Mouse (Mus musculus): ENCODE data around the gene Cpb1. TPM values are rescaled to one million over a fixed set of nuclear protein-coding genes. Genes with fewer than 3 reads are reported as not detected.

Cpb1 gene
- not detected in 2 replicates for polyA plus RNA-seq (2012; ENCODE audit: insufficient read depth, low replicate concordance)

DNA sequence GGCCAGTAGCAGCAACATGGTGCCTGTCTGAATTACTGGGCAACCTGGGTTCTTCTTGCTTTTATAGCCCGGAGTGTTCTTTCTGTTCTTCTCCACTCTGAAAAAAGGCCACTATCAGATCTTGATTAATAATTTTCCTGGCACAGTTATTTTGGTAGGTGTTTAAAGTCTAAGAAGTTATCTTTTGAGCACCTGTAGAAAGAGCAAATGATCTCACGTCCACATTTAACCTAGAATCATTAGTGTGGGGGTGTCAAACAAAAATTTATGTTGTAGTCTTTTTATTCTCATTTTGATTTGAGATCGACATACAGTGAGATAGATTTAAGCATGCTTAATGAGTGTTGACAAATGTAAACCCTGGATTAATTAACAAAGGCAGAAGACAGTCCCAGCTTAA is at the start of gene Cpb1:
Gene Cpb1, minus strand, starts transcription at position 101 of the 400 bp plus-strand sequence.
- TF ChIP-seq GATA1 (IDR thresholded peaks at IDR 0.05; ENCODE audit: borderline replicate concordance, low read length), result no peak
- TF ChIP-seq FLI1 (IDR thresholded peaks at IDR 0.05; ENCODE audit: low read length), result no peak
- H3K4me1 ChIP-seq, result no peaks in the 10 kb centered on the region
- no peak within 1 kb of the TSS for H3K4me3 ChIP-seq (replicated peaks)

DNA sequence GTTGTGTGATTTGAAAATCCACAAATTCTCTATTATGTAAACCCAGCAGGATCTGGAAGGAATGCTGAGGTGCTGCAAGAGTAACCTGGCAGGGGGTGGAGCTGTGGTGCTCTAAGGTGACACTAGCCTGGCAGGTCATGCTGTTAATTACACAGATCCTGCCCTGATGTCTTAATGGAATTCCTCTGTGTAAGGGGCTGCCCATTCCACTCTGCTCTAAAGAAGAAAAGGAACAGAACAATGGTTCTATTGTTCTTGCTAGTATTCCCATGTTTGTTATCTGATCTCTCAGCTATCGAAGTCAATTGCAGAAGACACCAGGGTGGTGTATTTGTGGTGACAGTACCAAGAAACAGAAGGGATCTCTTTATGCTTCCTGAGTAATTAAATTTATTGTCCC is 41.7 kb upstream of the Cpb1 start:
- no peaks in the 10 kb centered on the region for H3K4me1 ChIP-seq
- H3K36me3 ChIP-seq (replicated peaks; ENCODE audit: low read length), result no peaks in the 10 kb centered on the region
- no peak overlapping the region for H3K4me3 ChIP-seq (replicated peaks)
- H3K9me3 ChIP-seq, result 0 out of 2 replicates have a peak, but pooled peaks cover 2% of the 10 kb centered on the region
- H3K27me3 ChIP-seq (replicated peaks), result no peaks in the 10 kb centered on the region
- TF ChIP-seq GATA1 (IDR thresholded peaks at IDR 0.05; ENCODE audit: borderline replicate concordance, low read length), result no peak
- no peak for TF ChIP-seq FLI1 (IDR thresholded peaks at IDR 0.05; ENCODE audit: low read length)

More for the DNA sequence above, at the start of gene Cpb1:
- Histone ChIP-seq H3K27me3 (replicated peaks) (no peaks in the 10 kb centered on the region), H3K36me3 (replicated peaks; ENCODE audit: low read length) (no peaks in the 10 kb centered on the region), H3K9me3 (no peaks in the 10 kb centered on the region)

DNA sequence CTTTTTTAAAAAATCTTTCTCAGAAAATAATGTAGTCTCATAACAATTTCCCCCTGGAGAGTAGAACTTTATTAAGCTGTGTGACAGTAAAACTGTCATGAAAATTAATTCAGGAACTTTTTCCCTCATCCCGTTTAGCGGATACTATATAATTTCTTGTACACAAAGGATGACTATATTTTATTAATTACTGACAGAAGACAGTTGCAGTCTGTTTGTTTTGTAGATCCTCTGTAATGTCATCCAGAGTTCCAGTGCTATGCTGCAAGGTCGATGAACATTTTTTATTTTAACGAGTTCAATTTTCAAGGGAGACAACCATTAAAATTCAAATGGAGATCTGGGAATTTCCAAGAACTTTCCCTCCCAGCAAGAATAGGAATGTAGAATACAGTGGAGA is 33.6 kb upstream of the Cpb1 start:
- H3K4me3 ChIP-seq (replicated peaks), result no peak overlapping the region
- no peak for TF ChIP-seq GATA1 (IDR thresholded peaks at IDR 0.05; ENCODE audit: borderline replicate concordance, low read length)
- TF ChIP-seq FLI1 (IDR thresholded peaks at IDR 0.05; ENCODE audit: low read length), result no peak

DNA sequence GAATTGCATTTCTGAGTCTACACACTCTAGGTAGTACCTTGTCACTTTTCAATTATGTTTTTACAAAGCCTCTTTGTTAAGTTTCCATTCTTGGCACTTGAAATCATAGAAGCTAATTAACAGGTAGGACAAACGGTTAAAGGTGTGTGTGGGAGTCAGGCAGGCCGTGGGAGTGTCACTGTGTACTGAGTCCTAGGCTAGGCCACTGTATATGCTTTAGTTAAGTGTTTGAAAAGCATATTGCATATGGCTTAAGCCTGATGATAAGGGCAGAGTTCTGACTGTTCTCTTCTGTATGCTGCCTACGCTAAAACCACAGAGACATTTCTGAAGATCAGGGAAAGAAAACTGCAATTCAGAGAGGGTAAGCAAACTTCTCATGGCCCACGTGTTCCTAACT is 31.7 kb upstream of the Cpb1 start:
- Histone ChIP-seq H3K9me3 (no peaks in the 10 kb centered on the region), H3K27me3 (replicated peaks) (peaks cover 4% of the 10 kb centered on the region)
- no peak for TF ChIP-seq FLI1 (IDR thresholded peaks at IDR 0.05; ENCODE audit: low read length)
- TF ChIP-seq GATA1 (IDR thresholded peaks at IDR 0.05; ENCODE audit: borderline replicate concordance, low read length), result no peak

More for the DNA sequence above, 33.6 kb upstream of the Cpb1 start:
- H3K4me1 ChIP-seq, result peaks cover 14% of the 10 kb centered on the region
- H3K27me3 ChIP-seq (replicated peaks), result peaks cover 4% of the 10 kb centered on the region
- no peaks in the 10 kb centered on the region for H3K36me3 ChIP-seq (replicated peaks; ENCODE audit: low read length)
- no peaks in the 10 kb centered on the region for H3K9me3 ChIP-seq

DNA sequence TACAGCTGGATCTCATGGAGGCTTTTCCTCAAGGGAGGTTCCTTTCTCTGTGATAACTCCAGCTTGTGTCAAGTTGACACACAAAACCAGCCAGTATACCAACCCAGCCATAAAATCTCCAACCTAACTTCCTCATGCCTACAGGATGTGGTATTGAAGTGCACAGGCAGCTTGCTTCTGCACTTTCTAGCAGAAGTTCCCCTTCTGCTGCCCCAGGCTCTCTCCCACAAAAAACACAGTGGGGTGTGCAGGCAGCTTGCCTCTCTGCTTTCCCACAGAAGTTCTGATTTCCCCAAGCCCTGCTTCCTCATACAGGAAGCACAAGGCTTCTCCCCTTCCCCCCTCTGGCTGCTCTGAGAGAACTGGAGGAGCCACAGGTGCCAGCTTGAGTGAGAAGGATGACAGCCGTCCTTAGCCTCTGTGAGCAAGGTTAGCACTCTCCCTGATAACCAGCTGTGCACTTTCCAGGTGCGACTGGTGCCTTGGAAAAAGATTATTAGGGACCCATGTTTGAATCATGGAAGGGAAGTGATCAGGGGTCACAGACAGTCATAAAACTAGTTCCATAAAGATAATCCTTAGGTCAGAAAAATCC is 29.3 kb upstream of the Cpb1 start:
- TF ChIP-seq GATA1 (IDR thresholded peaks at IDR 0.05; ENCODE audit: borderline replicate concordance, low read length) (no peak), FLI1 (IDR thresholded peaks at IDR 0.05; ENCODE audit: low read length) (no peak)
- no peaks in the 10 kb centered on the region for H3K36me3 ChIP-seq (replicated peaks; ENCODE audit: low read length)
- no peak overlapping the region for H3K4me3 ChIP-seq (replicated peaks)
- H3K4me1 ChIP-seq, result peaks cover 16% of the 10 kb centered on the region
- peaks cover 4% of the 10 kb centered on the region for H3K27me3 ChIP-seq (replicated peaks)
- no peaks in the 10 kb centered on the region for H3K9me3 ChIP-seq

More for the DNA sequence above, 31.7 kb upstream of the Cpb1 start:
- no peaks in the 10 kb centered on the region for H3K36me3 ChIP-seq (replicated peaks; ENCODE audit: low read length)
- H3K4me1 ChIP-seq, result peaks cover 16% of the 10 kb centered on the region
- no peak overlapping the region for H3K4me3 ChIP-seq (replicated peaks)

DNA sequence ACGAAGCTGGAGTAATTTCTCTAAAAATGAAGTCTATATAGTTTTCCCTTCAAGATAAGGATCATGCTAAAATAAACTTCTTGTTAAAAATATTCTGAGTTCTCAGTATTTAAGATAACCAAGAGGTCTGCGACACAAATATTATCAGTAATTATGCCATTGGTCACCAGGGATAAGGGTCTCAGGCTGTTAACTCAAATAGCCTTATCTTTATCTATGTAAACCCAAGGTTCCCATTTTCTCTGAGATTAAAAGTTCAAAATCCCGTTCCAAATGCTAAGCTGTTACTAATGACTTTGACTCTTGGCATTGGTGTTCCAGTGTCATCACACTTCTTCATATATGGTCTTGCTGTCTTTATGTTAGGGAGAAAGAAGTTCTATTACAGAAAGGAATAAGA is 20.0 kb upstream of the Cpb1 start:
- Histone ChIP-seq H3K4me3 (replicated peaks) (no peak overlapping the region), H3K4me1 (peaks cover 7% of the 10 kb centered on the region), H3K27me3 (replicated peaks) (no peaks in the 10 kb centered on the region), H3K9me3 (no peaks in the 10 kb centered on the region), H3K36me3 (replicated peaks; ENCODE audit: low read length) (no peaks in the 10 kb centered on the region)
- TF ChIP-seq FLI1 (IDR thresholded peaks at IDR 0.05; ENCODE audit: low read length) (no peak), GATA1 (IDR thresholded peaks at IDR 0.05; ENCODE audit: borderline replicate concordance, low read length) (no peak)

DNA sequence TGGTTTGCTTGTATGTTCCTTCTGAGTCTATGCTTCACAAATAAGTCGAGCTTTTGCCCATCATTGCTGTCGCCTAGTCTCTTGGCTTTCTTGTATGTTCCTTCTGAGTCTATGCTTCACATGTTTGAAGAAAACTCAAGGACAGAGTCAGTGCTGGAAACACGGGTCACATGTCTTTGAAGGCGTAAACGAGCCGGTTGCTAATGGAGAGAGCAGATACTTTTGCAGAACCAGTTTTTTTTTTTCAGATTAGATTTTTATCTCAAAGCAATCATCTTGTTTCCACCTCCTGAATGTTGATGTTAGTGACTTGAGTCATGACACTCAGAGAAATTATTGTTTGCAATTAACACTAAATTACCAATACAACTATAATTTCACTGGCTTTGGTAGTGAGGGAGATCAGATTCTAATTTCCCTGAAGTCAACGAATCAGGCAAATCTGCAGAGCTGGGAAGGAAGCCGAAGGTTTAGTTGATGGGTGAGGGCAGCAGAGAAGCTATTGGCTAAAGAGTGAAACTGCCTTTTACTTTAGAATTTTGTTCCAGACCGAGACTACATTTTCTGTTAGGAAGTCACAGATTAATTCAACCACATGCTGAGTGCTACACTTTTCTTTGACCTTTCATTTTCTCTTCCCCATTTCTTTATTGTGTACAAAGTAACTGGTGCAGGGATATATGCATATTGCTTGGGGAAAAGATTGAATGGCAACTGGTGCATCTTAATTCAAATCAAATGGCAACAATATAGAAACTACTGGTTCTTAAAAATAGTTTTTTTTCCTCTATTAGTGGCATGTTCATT is 19.2 kb upstream of the Cpb1 start:
- Histone ChIP-seq H3K36me3 (replicated peaks; ENCODE audit: low read length) (no peaks in the 10 kb centered on the region), H3K4me3 (replicated peaks) (no peak overlapping the region), H3K27me3 (replicated peaks) (no peaks in the 10 kb centered on the region), H3K9me3 (no peaks in the 10 kb centered on the region), H3K4me1 (peaks cover 7% of the 10 kb centered on the region)
- TF ChIP-seq GATA1 (IDR thresholded peaks at IDR 0.05; ENCODE audit: borderline replicate concordance, low read length) (no peak), FLI1 (IDR thresholded peaks at IDR 0.05; ENCODE audit: low read length) (no peak)

DNA sequence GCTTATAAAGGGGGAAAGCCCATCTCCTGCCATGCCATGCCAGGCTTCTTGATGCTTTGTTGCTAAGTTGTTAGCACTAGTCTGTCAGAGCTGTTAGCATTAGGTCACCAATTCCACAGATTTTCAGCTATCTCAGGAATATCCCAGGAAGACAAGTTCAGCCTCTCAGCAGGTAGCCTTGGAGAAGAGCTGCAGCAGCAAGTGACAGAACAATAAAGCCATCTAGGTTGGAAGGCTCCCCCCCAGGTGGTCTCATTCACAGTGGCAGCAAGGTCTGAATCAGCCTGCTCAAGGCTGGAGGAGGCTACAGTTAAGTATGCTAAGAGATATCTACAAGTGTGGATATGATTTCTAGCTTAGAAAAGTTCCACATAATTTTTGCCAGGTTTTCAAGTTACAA is 15.8 kb upstream of the Cpb1 start:
- Histone ChIP-seq H3K9me3 (no peaks in the 10 kb centered on the region), H3K4me1 (no peaks in the 10 kb centered on the region; the same call in 1 of the 2 replicates), H3K4me3 (replicated peaks) (no peak overlapping the region), H3K27me3 (replicated peaks) (no peaks in the 10 kb centered on the region), H3K36me3 (replicated peaks; ENCODE audit: low read length) (no peaks in the 10 kb centered on the region)
- TF ChIP-seq GATA1 (IDR thresholded peaks at IDR 0.05; ENCODE audit: borderline replicate concordance, low read length), result no peak
- TF ChIP-seq FLI1 (IDR thresholded peaks at IDR 0.05; ENCODE audit: low read length), result no peak

DNA sequence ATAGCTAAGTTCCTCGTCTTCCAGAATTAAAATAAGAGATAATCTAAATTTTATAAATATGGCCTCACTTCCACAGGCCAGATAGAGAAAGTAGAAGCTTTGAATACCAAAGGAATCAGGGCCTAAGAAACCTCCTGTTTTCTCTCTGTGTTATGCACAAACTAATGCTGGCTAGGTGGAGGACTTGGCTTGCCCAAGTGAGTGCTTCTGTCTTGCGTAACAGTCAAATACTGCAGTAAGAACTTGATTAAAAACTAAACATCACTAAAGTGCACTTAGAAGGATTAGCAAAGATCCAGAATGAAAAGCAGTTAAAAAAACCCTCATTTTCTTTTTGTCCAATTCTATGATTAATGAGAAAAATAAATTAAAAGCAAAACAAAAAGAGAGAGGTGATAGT is 13.2 kb upstream of the Cpb1 start:
- no peak for TF ChIP-seq FLI1 (IDR thresholded peaks at IDR 0.05; ENCODE audit: low read length)
- Histone ChIP-seq H3K4me3 (replicated peaks) (no peak overlapping the region), H3K27me3 (replicated peaks) (no peaks in the 10 kb centered on the region), H3K36me3 (replicated peaks; ENCODE audit: low read length) (no peaks in the 10 kb centered on the region), H3K9me3 (no peaks in the 10 kb centered on the region), H3K4me1 (no peaks in the 10 kb centered on the region)

DNA sequence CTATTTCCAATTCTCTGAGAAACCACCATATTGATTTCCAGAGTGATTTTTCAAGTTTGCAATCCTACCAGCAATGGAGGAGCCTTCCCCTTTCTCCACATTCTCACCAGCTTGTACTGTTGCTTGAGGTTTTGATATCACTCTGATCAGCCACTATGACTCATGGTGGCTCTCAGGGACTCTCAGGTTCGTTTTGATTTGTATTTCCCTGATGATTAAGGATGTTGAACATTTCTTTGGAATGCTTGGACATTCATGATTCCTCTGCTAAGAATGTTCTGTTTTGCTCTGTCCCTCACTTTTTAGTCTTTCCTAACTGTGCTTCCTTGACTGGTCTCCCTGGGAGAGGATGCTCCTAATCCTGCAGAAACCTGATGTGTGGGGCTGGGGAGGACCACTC is 6.3 kb upstream of the Cpb1 start:
- H3K27me3 ChIP-seq (replicated peaks), result no peaks in the 10 kb centered on the region
- H3K36me3 ChIP-seq (replicated peaks; ENCODE audit: low read length), result no peaks in the 10 kb centered on the region
- no peak for TF ChIP-seq FLI1 (IDR thresholded peaks at IDR 0.05; ENCODE audit: low read length)
- no peak for TF ChIP-seq GATA1 (IDR thresholded peaks at IDR 0.05; ENCODE audit: borderline replicate concordance, low read length)
- H3K4me1 ChIP-seq, result no peaks in the 10 kb centered on the region
- no peaks in the 10 kb centered on the region for H3K9me3 ChIP-seq
- no peak overlapping the region for H3K4me3 ChIP-seq (replicated peaks)

Data from megakaryocyte, embryonic 14.5 days (primary cell).